Mouse (Mus musculus) thymus, postnatal 10 days (tissue): Measurements from ENCODE around the gene Sumo1.
"Not testable (repeated sequence)": the region's sequence is repeated elsewhere in the genome, so short reads cannot be mapped to it uniquely, and the experiment has no call there.

ENCODE experiments used
- DNase-seq, 2 experiments: peaks; one replicate each; pipeline ENCODE4 v3.0.0; 2021; ENCODE audit warnings: low spot score in 2 of 2

Sumo1 gene

DNA sequence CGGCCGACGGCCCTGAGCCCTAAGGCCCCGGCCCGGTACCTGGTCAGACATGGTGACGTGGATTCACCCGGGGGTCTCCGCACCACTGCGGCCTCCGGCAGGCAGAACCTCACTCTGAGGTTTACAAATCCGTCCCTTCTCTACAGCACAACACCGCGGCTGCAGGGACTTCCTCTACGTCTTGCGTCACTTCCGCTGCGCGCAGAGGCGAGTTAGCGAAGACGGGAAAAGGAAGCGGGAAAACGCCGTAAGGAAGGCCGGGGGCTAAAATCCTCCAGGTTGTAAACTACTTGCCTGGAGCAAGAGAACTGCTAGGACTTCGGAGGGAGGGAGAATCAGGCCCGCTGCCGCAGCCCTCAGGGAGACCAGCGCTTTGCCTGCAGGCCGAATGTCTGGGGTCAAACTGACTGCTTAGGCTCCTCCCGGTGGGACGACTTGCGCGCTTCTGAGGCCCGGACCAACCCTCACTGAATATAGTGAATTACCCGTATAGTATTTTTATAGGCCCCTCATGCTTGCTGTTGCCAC is at the start of gene Sumo1:
Sumo1 (minus strand) TSS at position 194 of the 528 bp plus-strand sequence.
- DNase-seq: peak; percentile 77 to 82

DNA sequence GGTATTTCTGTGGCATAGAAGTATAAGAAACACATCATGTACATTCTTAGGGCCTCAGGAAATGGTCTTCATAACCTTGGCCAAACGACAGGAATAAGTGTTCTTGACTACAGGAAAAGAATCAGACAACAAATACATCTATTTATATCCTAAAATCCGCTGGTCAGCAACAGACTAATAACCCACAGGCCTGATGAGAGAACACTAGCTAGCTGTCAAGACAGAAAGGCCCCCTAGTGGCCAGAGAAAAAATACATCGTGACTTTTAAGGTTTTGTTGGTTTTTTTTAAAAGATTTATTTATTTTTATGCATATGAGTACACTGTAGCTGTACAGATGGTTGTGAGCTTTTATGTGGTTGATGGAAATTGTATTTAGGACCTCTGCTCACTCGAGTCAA is 49.3 kb upstream of the Sumo1 start:
- DNase-seq: peak in 1 of 2 experiments; percentile 25

DNA sequence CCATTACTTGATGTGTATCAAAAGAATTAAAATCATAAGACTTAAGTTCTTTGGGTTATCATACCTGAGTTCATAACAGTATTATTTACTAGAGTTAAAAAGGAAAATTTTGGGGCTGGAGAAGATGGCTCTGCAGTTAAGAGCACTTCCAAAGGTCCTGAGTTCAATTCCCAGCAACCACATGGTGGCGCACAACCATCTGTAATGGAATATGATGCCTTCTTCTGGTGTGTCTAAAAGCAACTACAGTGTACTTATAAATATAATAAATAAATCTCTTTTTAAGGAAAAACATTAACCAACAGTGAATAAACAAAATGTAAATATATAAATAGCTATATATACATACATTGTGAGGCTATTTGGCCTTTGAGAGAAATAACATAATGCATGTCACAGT is 31.1 kb upstream of the Sumo1 start:
- DNase-seq: no peak

DNA sequence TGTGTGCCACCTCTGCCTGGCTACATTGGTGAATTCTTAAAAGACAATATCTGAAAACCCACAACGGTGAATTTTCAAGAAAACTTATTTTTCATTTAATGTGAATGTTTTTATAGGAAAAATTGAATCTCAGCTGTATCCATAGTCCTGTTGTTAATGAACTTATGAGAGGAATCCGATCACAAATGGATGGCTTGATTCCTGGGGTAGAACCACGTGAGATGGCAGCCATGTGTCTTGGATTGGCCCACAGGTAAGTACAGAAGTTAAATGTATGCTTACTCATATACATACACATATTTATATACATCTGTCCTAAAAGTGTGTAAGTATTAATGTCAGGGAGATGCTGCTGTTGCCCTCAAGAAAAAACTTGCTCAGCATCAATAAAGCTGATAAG is 27.6 kb upstream of the Sumo1 start:
- no peak for DNase-seq

DNA sequence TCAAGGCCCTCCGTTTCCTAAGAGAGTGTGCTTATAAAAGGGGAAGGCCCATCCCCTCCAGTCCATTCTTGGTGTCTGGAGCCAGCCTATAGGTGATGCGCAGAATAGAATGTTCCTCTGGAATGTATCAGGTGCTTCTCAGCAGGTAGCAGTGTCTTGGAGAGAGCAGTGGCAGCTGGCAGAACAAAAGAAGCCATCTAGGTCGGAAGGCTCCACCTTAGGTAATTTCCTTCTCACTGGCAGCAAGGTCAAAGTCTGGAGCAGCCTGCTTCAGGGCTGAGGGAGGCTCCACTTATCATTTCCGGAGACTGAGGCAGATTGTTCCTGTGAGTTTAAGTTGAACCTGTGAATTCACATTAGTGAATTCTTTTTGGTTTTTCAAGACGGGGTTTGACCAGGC is 27.1 kb upstream of the Sumo1 start:
- DNase-seq: no peak

DNA sequence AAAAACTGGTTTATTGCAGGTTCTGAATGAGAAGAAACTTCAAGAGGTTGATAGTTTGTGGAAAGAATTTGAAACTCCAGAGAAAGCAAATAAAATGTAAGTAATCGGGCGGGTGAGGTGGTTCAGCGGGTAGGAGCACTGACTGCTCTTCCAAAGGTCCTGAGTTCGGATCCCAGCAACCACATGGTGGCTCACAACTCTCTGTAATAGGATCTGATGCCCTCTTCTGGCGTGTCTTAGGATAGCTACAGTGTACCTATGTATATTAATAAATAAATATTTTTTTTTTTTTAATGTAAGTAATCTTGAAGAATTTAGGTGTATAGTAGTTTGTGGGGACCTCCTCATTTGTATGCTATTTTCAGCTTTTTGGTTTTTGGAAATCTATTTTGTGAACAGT is 19.8 kb upstream of the Sumo1 start:
- no peak for DNase-seq

DNA sequence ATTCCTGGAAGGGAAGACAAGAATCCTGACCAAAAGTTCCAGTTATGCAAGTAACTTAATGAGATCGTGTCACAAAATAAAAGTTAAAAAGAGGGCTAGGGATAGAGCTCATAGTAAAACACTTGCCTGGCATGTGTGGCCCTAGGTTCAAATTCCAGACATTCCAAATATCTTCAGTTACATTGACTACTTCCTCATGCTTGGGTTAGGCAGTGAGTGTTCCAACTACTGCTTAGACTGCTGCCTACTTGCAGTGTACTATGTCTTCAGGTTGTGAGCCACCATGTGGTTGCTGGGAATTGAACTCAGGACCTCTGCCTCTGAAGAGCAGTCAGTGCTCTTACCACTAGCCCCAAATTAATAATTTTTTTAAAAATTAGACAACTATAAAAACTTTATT is 16.9 kb upstream of the Sumo1 start:
- DNase-seq: no peak

DNA sequence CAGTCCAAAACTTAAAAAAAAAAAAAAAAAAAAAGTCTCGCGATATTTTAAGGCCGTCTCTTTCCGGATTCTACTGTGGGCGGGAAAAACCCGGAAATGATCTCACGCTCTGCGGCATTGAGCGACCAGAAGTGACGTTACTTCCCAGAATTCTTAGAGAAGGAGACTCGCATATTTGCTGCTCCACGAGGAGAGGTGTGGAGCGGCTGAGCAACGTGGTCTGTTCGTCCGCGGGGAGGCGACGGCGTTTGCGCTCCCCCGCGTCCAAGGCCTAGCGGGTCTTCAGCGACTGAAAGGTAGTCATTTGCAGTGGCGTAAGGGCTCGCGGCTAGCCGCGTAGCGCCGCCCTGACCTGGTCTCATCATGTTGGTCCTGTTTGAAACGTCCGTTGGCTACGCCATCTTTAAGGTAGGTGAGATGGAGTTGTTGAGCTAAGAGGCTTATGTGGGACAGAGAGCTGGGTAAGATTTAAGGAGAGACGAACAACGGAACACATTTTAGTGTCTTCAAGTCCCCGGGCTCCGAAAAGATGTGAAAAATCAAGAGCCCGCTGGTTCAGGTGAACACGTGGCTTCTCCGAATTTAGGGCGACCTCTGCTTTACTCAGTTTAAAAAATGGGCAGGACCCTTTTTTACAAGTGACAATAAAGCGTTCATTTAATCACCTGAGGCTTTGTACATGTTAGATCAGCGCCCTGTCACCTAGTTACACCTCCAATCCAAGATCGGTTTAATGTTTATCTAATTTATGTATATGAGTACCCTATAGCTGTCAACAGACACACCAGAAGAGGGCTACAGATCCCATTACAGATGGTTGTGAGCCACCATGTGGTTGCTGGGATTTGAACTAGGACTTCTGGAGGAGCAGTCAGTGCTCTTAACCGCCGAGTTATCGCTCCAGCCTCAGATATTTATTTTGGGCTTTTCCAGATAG is 14.5 kb upstream of the Sumo1 start, which contains the start of gene Nop58:
Nop58 (plus strand) TSS at position 153 of the 937 bp plus-strand sequence.
- DNase-seq: peak; percentile 78 to 84

DNA sequence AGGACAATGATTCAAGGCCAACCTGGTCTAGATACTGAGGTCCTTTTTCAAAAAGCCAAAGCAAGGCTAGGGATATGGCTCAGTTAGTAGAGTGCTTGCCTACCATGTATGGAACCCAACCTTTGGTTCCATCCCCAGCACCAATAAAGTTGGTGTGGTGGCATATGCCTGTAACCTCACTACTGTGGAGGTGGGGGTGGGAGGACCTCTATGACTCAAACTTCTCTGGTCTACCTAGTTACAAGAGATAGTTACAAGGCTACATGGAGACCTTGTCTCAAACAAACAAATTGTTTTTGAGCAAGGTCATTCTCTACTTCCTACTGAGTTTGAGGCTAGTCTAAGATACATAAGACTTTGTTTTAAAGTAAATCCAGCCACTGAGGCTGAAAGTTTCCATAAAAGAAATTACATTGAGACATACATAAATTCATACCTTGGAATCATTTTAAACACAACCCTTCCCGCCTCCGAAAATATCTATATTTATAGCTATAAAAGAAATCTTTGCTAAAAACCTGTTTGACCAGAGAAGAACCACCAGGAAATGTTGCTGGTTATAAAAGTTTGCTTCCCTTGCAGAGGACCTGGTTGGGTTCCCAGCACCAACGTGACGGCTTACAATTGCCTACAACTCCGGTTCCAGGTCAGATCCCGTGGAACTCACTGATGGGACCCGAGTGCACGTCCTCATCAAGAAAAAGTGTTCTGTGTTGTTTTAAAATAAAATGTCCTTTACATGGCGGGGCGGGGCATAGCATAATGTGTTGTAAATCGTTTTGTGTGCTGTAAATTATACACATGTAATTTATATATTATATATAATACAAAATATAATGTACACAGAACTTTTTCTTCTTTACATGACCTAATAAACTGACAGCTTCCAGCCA is 13.5 kb upstream of the Sumo1 start:
- DNase-seq: peak; percentile 15 to 18

DNA sequence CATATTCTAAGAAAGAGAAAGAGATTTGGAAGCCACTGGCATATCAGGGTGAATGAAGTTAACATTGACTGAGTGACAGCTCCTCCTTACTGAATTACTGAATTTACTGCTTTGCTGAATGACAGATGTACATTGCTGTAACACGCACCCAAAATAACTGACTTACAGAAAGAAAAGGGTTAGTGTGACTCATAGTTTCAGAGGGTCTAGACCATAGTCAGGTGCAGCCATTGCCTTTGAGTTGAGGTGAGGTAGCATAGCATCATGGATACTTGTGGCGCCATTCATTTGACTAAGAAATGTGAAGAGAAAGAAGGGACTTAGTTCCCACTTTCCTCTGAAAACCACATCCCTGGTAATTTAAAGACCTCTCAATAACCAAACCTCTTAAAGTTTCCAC is 3.0 kb upstream of the Sumo1 start:
- no peak for DNase-seq

DNA sequence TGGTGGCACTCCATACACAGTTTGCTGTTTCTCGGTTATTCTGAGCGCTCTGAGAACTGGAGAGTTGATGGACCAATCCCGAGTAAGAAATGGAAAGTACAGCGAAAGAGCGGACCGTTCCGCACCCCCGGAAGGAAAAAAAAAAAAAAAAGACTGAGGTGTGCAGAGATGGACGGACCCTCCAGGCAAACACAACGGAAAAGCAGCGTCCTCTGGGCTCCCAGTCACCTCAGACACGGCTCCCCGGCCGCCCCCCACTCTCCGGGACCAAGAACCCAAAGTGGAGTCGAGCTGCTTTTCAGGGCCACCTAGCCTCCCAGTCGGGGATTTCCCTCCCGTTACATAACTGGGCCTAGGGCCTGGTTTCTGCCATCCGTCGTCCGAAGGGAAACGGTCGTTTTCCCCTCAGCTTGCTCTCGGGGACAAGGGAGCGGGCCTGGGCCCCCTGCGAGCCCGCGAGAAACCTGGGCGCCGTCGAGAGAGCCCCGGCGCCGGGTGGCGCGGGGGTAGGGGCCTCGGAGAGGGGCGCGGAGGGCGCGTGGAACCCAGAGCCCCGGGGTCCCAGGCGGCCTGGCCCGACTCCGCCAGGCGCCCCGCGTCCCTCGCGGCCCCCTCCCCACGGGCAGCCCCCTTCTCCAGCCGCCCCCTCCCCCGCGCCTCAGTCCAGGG is 538 bp downstream of the Sumo1 start:
- DNase-seq: peak; percentile 26 to 29

DNA sequence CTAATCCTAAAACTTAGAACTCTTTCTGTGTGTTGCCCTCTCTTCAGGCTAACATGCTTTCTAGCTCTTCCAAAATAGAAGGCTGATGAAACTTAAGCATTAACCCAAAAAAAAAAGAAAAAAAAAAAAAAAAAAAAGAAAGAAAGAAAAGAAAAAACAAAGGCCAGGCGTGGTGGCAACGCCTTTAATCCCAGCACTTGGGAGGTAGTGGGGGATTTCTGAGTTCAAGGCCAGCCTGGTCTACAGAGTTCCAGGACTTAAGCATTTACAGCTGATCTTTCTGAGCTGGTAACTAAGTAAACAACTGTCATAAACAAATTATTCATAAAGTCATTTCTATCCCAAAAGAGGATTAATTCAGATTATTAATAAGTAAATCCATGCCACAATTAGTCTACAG is 1.8 kb downstream of the Sumo1 start:
- no peak for DNase-seq

DNA sequence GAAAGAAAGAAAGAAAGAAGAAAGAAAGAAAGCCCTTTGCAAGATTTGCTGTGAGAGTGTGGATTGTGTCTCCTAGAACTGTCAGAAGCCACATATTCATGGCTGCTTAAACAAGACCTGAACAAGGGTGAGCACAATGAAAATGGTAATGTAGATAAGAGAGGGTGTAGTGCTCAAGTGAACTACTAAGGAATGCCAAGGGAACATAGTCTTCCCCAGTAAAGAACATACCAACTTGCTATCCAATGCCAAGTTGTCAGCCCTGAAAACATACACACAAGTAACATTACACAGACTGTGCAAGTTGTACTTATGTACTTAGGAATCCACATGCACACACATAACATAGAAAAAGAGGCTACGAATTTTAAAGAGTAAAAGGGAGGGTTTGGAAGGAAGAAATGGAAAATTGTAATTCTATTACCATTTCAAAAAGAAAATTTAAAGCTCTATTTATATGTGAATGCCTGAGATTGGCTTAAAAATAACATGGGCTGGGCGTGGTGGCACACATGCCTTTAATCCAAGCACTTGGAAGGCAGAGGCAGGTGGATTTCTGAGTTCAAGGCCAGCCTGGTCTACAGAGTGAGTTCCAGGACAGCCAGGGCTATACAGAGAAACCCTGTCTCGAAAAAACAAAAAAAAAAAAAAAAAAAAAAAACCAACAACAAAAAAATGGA is 7.0 kb downstream of the Sumo1 start:
- DNase-seq: no peak

DNA sequence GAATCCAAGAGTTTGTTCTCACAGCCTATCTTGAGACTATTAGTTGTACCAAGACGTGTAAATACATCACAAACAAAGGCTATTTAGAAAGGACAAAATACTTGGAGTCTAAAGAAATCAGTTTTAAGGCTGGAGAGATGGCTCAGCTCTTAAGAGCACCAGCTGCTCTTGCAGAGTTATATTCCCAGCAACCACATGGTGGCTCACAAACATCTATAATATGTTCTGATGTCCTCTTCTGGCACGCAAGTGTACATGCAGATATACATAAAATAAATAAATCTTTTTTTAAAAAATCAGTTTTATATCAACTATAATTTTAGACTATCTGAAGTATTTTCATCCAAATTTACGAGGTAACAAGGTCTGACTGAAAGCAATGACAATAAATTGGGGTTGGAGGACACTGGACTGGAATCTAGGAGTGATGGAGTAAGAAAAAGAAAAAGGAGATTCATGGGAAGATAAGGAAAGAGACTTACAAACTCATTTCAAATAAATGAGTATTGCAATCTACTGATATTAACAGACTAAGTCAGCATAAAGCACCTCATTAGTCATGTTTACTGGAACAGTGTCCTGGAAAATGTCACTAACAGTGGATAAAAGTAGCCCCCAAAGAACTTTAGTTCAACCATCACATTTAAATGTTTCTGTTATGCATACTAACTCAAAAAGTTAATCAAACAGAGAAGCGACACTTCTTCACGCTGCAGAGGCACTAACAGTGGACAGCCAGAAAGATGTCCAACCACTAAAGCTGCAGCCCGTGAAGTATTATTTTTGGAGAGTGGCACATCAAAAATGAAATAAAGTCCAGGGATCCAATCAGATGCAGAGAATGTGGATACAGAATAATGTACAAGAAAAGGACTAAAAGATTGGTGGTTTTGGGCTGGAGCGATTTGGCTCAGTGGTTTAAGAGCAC is 14.1 kb downstream of the Sumo1 start:
- DNase-seq: no peak

DNA sequence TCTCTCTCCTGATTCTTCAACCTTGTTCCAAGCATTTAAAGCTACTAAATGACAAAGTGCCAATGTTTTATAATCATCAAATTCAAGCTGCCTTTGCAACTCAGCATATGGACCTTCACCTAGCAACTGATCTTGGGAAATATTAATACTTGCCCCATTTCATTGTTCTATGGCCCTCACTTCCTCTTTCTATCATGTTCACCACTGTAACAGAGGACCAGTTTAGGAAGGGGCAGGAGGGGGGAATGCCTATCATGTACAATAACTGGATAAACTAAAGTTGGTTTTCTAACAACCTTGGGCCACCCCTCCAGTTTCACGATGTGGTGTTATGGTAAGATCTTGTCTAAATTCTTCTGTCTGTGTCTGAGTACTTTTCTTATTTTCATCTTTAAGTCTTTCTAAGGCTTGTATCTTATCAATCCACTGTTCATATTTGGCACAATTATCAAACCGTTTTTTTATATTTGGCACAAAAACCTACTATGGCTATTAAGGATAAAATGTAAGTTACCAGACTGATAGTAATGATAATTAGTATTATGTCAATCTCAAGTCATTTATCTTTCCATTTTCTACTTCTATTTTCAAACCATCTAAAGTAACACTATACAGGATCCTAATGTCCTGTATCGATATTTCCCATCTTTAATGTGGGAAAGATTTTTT is 17.3 kb downstream of the Sumo1 start:
- no peak for DNase-seq

DNA sequence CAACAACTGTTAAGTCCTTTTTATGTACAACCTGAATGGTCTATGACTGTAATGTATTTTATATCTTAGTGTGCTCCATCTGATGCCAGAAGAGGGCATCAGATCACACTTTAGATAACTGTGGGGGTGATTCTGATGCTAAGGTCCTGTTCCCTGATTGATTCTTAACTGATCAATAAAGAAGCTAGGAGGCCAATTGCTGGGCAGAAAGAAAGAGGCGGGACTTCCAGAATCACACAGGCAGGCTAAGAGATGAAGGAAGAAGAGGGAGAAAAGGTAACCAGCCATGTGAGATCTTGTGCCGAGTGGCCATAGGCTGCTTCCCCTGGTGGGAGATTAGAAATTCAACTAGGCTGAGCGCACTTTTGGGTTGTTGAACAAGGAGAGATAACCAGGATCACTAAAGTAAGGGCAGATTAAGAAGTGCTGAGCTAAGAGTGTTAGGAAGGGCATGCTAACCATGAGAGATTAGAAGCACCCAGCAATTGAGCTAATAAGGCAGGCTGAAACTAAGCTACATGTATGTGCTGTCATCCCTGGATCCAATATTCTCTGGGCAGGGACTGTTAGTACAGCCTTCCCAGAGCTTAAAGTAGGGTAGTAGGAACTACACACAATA is 19.3 kb downstream of the Sumo1 start:
- DNase-seq: no peak

DNA sequence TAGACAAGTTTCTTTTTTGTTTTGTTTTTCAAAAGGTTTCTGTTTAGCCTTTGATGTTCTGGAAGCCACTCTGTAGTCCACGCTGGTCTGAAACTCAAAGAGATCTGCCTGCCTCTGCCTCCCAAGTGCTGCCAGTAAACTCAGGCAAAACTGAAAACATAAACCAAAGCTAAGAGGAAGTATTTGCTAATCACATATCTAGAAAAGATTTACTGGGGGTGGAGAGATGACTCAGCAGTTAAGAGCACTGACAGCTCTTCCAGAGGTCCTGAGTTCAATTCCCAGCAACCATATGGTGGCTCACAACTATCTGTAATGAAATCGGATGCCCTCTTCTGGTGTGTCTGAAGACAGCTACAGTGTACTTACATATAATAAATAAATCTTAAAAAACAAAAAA is 24.1 kb downstream of the Sumo1 start:
- DNase-seq: not testable (repeated sequence)

DNA sequence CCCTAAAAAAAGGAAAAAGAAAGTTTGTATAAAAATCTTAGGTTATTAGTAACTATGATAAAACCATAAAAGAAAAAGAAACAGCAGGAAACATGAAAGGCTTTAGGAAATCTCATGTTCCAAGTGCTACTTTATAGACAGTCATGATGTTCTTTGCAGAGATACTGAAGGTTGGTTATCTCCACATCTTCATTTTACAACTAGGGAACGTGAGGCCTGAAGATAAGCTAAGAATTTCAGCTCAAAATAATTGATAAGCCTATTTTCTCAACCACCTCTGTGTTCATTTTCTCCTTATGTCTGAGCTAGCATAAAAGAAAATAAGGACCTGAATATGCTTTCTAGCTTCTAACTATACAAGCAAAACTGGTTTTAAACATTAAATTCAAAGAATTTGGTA is 28.1 kb downstream of the Sumo1 start:
- no peak for DNase-seq

DNA sequence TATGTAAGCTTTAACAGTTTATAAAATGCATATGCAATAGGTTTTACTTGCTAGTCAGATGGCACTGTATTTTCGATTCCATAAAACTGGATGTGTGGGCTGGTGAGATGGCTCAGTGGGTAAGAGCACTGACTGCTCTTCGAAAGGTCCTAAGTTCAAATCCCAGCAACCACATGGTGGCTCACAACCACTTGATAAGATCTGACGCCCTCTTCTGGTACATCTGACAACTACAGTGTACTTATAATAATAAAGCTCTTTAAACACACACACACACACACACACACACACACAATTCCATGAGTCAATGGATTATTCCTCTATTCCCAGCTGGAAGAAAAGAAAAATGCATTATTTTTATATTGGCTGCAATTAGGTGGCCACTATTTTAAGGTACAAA is 32.3 kb downstream of the Sumo1 start:
- DNase-seq: no peak
